Mouse (Mus musculus) cerebellum, adult 11-12 months (tissue): ENCODE results near the gene Gramd2.
"Not testable (repeated sequence)": the region's sequence is repeated elsewhere in the genome, so short reads cannot be mapped to it uniquely, and the experiment has no call there.

ENCODE experiments used
- DNase-seq: peaks from one replicate; pipeline ENCODE4 v3.0.0; 2022

The Gramd2 gene

DNA sequence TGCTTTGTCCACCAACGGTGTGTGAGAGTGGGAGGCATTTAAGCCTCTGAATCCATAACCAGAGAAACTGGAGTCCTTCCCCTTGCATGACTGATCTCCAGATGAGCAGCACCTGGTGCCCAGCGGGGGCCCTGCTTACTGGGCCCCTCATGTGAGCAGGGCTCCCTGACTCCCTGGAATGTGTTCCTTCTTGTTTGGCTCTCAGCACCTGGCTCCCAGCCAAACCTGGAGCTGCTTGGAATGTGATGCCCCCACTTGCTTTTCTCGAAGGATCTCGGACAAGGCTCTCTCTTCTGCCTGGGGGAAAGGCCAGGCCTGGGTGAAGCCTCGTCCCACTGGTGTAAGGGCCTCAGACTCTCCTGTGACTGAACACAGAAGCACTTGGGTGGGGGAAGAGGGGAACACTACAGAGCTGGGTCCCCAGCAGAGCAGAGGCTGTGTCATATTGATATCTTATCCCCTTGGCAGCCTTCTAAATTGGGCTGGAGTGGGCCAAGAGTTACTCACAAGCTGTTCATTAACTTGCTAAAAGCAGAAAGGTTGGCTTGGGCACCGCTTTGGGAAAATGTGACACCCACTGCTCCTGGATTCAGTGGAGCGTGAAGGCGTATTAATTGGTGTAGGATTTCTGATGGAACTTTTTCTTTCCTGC lies 44.0 kb downstream of the Gramd2 start:
- peak; percentile 39 for DNase-seq

- DNase-seq: no peak
Measured at GRCm38 (mm10) chr9:59725515-59725914, 45.6 kb downstream of the Gramd2 start.

GRCm38 (mm10) chr9:59727569-59728286 lies 47.8 kb downstream of the Gramd2 start:
- DNase-seq: no peak

DNA sequence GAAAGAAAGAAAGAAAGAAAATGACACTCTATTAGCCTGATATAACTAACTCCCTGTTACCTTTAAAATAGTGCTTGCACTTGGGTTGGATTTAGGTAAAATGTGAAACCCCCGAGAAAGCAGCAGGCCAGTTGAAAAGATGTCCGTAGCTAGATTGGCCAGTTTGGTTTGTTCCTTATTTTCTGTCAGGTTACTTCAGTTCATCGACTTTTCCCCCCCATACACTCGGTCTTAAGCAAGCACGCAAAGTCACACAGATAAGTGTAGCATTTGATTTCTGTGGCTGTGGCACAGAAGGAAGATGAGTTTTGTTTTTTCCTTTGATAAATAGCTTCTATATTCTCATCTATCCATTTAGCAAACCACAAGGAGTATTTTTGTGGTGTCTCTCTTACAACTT lies 51.2 kb downstream of the Gramd2 start:
- no peak for DNase-seq

- DNase-seq: no peak
Measured at GRCm38 (mm10) chr9:59733075-59733474, 53.1 kb downstream of the Gramd2 start.

- no peak for DNase-seq
Measured at GRCm38 (mm10) chr9:59735394-59735793, 55.5 kb downstream of the Gramd2 start.

DNA sequence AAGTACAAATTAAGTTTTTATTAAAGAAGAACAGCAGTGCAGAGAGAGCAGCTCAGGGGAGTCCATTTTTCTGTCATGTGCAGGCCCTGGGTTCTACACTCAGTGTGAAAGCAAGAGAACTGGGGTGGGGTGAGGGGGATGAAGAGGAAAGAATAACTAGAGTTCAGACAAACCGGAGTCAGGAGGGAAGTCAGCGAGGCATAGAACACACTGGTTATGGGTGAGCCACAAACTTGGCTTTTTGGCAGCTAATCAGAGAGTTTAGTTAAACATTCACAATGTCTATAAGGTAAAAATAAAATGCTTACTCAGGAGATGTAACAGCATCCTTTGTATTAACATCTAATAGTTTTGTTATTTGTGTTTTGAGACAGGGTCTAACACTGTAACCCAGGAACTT lies 60.6 kb downstream of the Gramd2 start:
- DNase-seq: no peak

DNA sequence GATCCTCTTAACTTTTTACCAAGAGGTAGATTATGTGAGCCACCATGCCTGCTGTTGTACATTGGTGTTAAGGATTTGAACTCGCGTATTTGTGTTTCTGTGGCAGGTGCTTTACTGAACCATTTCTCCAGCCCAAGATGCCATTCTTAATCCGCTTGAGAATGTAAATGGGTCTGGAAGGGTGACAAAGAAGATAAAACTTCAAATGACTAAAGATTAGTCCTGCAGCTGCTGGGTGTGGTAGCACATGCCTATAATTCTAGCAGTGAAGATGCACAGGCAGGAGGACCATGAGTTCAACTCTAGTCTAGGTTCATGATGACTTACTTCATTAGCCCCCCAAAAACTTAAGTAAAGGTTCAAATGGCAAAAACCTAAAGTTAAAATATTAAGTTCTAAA lies 64.0 kb downstream of the Gramd2 start:
- DNase-seq: no peak

DNA sequence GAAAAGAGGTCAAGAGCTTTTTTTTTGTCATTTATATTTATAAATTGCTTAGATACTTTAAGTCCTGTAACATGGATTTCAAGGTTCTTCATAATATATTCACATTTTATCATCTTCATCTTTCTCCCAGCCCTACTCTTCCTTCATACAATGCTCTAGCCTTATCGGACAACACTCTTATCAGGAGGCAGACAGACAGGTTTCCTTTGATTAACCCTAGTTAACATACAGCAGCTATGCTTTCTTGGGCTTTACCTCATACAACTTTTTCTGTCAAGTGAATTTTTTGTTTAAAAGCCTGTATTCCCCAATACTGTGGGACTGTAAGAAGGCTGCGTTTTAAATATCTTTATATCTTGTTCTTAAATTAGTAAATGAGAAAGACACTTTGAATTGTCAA lies 68.4 kb downstream of the Gramd2 start:
- DNase-seq: no peak

GRCm38 (mm10) chr9:59748969-59749368 lies 69.0 kb downstream of the Gramd2 start:
- peak; percentile 28 for DNase-seq

DNA sequence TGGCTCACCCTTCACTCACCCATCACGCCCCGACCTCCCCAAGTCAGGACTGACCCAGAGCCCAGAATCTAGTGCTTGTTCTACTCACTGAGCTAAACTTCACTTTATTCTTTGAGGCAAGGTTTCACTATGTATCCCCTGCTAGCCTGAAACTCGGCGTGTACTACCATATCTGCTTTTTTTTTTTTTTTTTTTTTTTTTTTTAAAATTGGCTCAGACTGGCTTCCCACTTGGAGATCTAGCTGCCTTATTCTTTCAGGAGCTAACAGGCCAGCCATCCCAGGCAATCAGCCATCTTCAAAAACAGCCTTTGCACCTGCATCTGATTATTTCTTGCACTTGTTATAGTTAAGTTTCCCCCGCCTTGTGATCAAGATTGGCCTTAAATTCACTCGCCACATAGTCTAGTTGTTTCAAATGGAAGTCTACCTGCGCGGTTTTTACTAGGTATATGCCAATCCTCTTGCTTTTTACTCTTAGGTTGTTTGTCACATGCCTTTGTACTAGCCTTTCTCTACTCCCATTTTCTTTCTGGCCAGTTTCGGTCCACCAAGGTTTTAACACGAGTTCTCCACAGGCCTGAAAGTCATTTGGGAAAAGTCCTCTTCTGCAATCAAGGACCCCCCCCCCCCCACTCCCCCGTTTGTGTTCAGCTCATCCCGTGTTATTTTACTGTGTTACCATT lies 69.8 kb downstream of the Gramd2 start:
- DNase-seq: peak; percentile 25

- peak; percentile 99 for DNase-seq
Measured at GRCm38 (mm10) chr9:59750267-59751065, 70.5 kb downstream of the Gramd2 start, which contains the start of the genes Senp8 and Myo9a. Gene Senp8 (minus strand): TSS chr9:59750710. Gene Myo9a (plus strand): TSS chr9:59750896.

DNA sequence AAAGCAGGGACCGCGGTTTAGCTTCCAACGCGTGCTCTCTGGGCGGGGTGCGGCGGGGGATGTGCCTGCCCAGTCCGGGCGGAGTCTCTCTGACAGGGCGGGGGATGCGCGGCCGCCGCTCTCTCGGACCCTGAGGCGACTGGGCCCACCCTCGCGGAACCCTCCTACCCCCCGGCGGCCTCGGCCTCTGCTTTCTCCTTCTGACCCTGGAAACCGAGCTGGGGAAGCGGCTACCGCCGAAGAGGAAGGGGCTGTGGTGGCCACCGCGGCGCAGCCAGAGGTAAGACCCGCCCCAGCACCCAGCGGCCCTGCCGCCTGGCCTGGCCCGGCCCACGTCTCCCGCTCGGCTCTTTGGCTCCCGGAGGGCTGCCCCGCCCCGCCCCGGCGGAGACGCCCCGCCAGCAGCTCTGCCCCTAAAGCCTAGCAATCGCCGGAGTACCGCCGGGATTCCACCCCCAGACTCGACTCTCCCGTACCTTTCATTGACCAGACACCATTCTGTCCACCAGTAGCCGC lies 71.2 kb downstream of the Gramd2 start:
- no peak for DNase-seq

DNA sequence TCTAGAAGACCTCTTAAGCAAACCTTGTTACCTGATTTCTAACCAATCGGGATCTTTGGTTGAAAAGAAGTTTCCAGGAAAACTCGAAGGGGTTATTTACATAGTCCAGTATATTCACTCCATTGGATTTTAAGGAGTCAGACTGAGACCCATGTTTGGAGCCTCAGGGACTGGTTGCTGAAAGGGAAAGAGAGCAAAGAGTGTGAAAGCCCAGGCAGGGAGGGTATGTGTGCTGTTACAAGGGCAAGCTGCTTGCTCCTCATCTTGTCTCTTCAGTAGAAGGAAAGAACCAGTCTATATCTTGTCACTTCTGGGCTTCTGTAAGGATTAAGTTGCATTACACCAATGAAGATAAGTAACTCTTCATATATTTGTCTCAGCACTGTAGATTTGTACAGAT lies 72.0 kb downstream of the Gramd2 start:
- DNase-seq: no peak

DNA sequence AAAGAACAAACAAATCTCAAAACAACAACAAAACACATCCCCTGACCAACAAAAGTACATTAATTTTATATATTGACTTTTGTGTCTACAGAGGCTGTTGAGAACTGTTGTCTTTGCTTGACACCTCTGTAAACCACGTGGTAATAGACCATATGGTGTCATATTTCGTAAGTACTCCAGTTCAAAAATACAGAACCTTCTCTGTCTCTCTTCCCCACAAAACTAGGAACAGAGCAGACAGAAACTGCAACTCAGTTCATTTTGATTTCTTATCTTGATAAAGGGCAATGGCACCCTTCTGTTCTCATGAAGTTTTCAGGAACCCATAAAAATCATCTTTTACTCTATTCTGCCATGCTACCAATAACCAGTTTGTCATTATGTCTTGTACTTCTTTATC lies 75.3 kb downstream of the Gramd2 start:
- no peak for DNase-seq

DNA sequence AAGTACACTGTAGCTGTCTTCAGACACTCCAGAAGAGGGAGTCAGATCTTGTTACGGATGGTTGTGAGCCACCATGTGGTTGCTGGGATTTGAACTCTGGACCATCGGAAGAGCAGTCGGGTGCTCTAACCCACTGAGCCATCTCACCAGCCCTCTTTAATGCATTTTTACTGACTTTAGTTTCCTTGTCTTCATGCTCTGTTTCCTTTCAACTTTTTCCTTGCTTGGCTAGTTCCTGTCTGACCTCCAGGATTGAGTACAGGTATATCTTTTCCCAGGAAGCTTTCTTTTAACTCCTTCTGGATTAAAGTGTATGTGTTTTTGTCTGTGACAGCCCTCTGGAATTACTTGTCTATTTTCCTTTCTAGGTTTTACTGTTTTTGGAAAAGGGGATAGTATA lies 77.1 kb downstream of the Gramd2 start:
- not testable (repeated sequence) for DNase-seq

DNA sequence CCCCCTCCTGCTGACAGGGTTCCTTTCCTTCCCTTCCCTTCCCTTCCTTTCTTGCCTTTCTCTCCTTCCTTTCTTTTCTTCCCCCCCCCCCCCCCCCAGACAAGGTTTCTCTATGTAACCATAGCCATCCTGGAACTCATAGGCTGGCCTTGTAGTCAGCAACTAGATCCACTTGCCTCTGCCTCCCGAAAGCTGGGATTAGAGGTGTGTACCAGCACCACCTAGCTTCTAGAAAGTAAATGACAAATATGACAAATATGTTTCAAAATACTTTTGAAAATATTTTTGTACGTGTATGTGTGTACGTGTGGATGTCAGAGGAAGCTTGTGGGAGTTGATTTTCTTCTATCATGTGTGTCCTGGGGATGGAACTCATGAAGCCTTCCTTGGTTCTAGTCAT lies 80.6 kb downstream of the Gramd2 start:
- no peak for DNase-seq

- DNase-seq: not testable (repeated sequence)
Measured at GRCm38 (mm10) chr9:59766966-59767461, 87.1 kb downstream of the Gramd2 start.
